Mouse (Mus musculus) hindbrain, embryonic 10.5 days (tissue): ENCODE measurements at regions not wholly inside any gene's neighbourhood (a gene's known extent, or its start where the extent isn't known, plus 50 kb on each side); places are given as distances from the start of the nearest gene placed in this dataset.

ENCODE experiments used
- DNase-seq: peaks from one replicate; pipeline ENCODE4 v3.0.0-alpha.2; 2017; ENCODE audit warnings: low spot score
- H3K27ac ChIP-seq: fragments of 300-500 bp; sonication (generic); 2 replicates; pipeline ENCODE4 v1.5.1; 2016; ENCODE audit warnings: mild to moderate bottlenecking, moderate library complexity
- H3K27me3 ChIP-seq: fragments of 300-500 bp; sonication (generic); 2 replicates; pipeline ENCODE4 v1.6.1; 2016; ENCODE audit warnings: mild to moderate bottlenecking; ENCODE audit not compliant: poor library complexity, insufficient read depth, severe bottlenecking
- H3K36me3 ChIP-seq: fragments of 300-500 bp; sonication (generic); 2 replicates; pipeline ENCODE4 v1.6.1; 2016; ENCODE audit warnings: mild to moderate bottlenecking, moderate library complexity
- H3K4me1 ChIP-seq: fragments of 300-500 bp; sonication (generic); replicated peaks from 2 replicates; pipeline ENCODE4 v1.6.1; 2016; ENCODE audit warnings: mild to moderate bottlenecking
- H3K4me3 ChIP-seq: fragments of 300-500 bp; sonication (generic); 2 replicates; pipeline ENCODE4 v1.5.1; 2016; ENCODE audit warnings: mild to moderate bottlenecking, moderate library complexity
- H3K9me3 ChIP-seq: fragments of 300-500 bp; sonication (generic); 2 replicates; pipeline ENCODE4 v1.6.1; 2016; ENCODE audit warnings: mild to moderate bottlenecking, moderate library complexity
- WGBS: fragments of 180-500 bp; shearing (Covaris S2); methylation state at CpG from one replicate; pipeline ENCODE4 v1.1.7; 2016; 5-methylcytosine and 5-hydroxymethylcytosine counted together

- Histone ChIP-seq H3K27me3 (no peaks in the 10 kb centered on the region), H3K9me3 (no peaks in the 10 kb centered on the region), H3K36me3 (no peaks in the 10 kb centered on the region), H3K4me3 (no peak overlapping the region), H3K4me1 (no peaks in the 10 kb centered on the region), H3K27ac (no peak overlapping the region)
- no peak for DNase-seq
- WGBS, result 90% methylated on average over 1 of the region's 1 CpGs
These were observed 133.0 kb downstream of the Prr30 start for GRCm38 (mm10) chr14:101067082-101067481.

GRCm38 (mm10) chr14:101056874-101057273, 143.3 kb downstream of the Prr30 start:
- Histone ChIP-seq H3K27ac (no peak overlapping the region), H3K4me3 (no peak overlapping the region), H3K4me1 (no peaks in the 10 kb centered on the region), H3K36me3 (no peaks in the 10 kb centered on the region), H3K27me3 (no peaks in the 10 kb centered on the region), H3K9me3 (no peaks in the 10 kb centered on the region)
- no peak for DNase-seq
- 88% methylated on average over 2 of the region's 2 CpGs for WGBS

- Histone ChIP-seq H3K36me3 (no peaks in the 10 kb centered on the region), H3K4me3 (no peak overlapping the region), H3K27ac (no peak overlapping the region), H3K4me1 (no peaks in the 10 kb centered on the region), H3K9me3 (no peaks in the 10 kb centered on the region), H3K27me3 (no peaks in the 10 kb centered on the region)
- WGBS, result 45% methylated on average over 3 of the region's 3 CpGs
- peak; percentile 3 for DNase-seq
These were observed 144.2 kb downstream of the Prr30 start for GRCm38 (mm10) chr14:101055915-101056314.

- H3K4me3 ChIP-seq, result no peak overlapping the region
- 88% methylated on average over 4 of the region's 4 CpGs for WGBS
- no peak overlapping the region for H3K27ac ChIP-seq
- no peaks in the 10 kb centered on the region for H3K4me1 ChIP-seq
- no peak for DNase-seq
- H3K36me3 ChIP-seq, result no peaks in the 10 kb centered on the region
- H3K9me3 ChIP-seq, result no peaks in the 10 kb centered on the region
- H3K27me3 ChIP-seq, result no peaks in the 10 kb centered on the region
These were observed 145.3 kb downstream of the Prr30 start for GRCm38 (mm10) chr14:101054786-101055185.

- H3K27ac ChIP-seq, result no peak overlapping the region
- no peaks in the 10 kb centered on the region for H3K4me1 ChIP-seq
- 72% methylated on average over 2 of the region's 2 CpGs for WGBS
- DNase-seq, result no peak
- H3K27me3 ChIP-seq, result no peaks in the 10 kb centered on the region
- H3K9me3 ChIP-seq, result no peaks in the 10 kb centered on the region
- no peak overlapping the region for H3K4me3 ChIP-seq
- no peaks in the 10 kb centered on the region for H3K36me3 ChIP-seq
These were observed 147.4 kb downstream of the Prr30 start for GRCm38 (mm10) chr14:101052760-101053159.

- WGBS, result 89% methylated on average over 2 of the region's 2 CpGs
These were observed 149.9 kb downstream of the Prr30 start for GRCm38 (mm10) chr14:101050212-101050611.

GRCm38 (mm10) chr14:101049664-101050203, 150.4 kb downstream of the Prr30 start:
- Histone ChIP-seq H3K27ac (no peak overlapping the region), H3K4me1 (no peaks in the 10 kb centered on the region), H3K4me3 (no peak overlapping the region), H3K36me3 (no peaks in the 10 kb centered on the region), H3K27me3 (no peaks in the 10 kb centered on the region), H3K9me3 (no peaks in the 10 kb centered on the region)
- DNase-seq, result no peak
- 90% methylated on average over 4 of the region's 4 CpGs for WGBS

More at GRCm38 (mm10) chr14:101050212-101050611, 149.9 kb downstream of the Prr30 start:
- no peak overlapping the region for H3K4me3 ChIP-seq
- no peak for DNase-seq
- no peaks in the 10 kb centered on the region for H3K4me1 ChIP-seq
- H3K27me3 ChIP-seq, result no peaks in the 10 kb centered on the region
- H3K27ac ChIP-seq, result no peak overlapping the region
- no peaks in the 10 kb centered on the region for H3K9me3 ChIP-seq
- H3K36me3 ChIP-seq, result no peaks in the 10 kb centered on the region

GRCm38 (mm10) chr14:101043494-101043893, 156.6 kb downstream of the Prr30 start:
- H3K4me1 ChIP-seq, result no peaks in the 10 kb centered on the region

GRCm38 (mm10) chr14:101001070-101001469, 199.1 kb downstream of the Prr30 start:
- no peak overlapping the region for H3K4me3 ChIP-seq
- no peak overlapping the region for H3K27ac ChIP-seq
- H3K9me3 ChIP-seq, result no peaks in the 10 kb centered on the region
- WGBS, result 69% methylated on average over 1 of the region's 1 CpGs
- no peak for DNase-seq
- no peaks in the 10 kb centered on the region for H3K27me3 ChIP-seq
- H3K4me1 ChIP-seq, result no peaks in the 10 kb centered on the region
- H3K36me3 ChIP-seq, result no peaks in the 10 kb centered on the region

More at GRCm38 (mm10) chr14:101043494-101043893, 156.6 kb downstream of the Prr30 start:
- Histone ChIP-seq H3K9me3 (no peaks in the 10 kb centered on the region), H3K27ac (no peak overlapping the region), H3K36me3 (no peaks in the 10 kb centered on the region), H3K4me3 (no peak overlapping the region), H3K27me3 (no peaks in the 10 kb centered on the region)
- DNase-seq, result no peak
- WGBS, result 80% methylated on average over 4 of the region's 4 CpGs

GRCm38 (mm10) chr14:100980754-100981153, 219.4 kb downstream of the Prr30 start:
- DNase-seq, result no peak
- WGBS, result 95% methylated on average over 5 of the region's 5 CpGs
- no peaks in the 10 kb centered on the region for H3K9me3 ChIP-seq
- H3K4me3 ChIP-seq, result no peak overlapping the region
- H3K27me3 ChIP-seq, result no peaks in the 10 kb centered on the region
- no peak overlapping the region for H3K27ac ChIP-seq
- no peaks in the 10 kb centered on the region for H3K4me1 ChIP-seq
- no peaks in the 10 kb centered on the region for H3K36me3 ChIP-seq

- no peaks in the 10 kb centered on the region for H3K4me1 ChIP-seq
- DNase-seq, result no peak
- 91% methylated on average over 2 of the region's 2 CpGs for WGBS
- H3K36me3 ChIP-seq, result no peaks in the 10 kb centered on the region
- H3K27ac ChIP-seq, result no peak overlapping the region
- no peaks in the 10 kb centered on the region for H3K9me3 ChIP-seq
- H3K27me3 ChIP-seq, result no peaks in the 10 kb centered on the region
- no peak overlapping the region for H3K4me3 ChIP-seq
These were observed 221.6 kb downstream of the Prr30 start for GRCm38 (mm10) chr14:100978515-100978914.

- Histone ChIP-seq H3K36me3 (no peaks in the 10 kb centered on the region), H3K4me3 (no peak overlapping the region), H3K9me3 (no peaks in the 10 kb centered on the region), H3K4me1 (no peaks in the 10 kb centered on the region), H3K27me3 (no peaks in the 10 kb centered on the region), H3K27ac (no peak overlapping the region)
- 83% methylated on average over 2 of the region's 2 CpGs for WGBS
- no peak for DNase-seq
These were observed 229.2 kb downstream of the Prr30 start for GRCm38 (mm10) chr14:100970970-100971369.

GRCm38 (mm10) chr14:100960198-100960597, 239.9 kb downstream of the Prr30 start:
- Histone ChIP-seq H3K36me3 (no peaks in the 10 kb centered on the region), H3K9me3 (no peaks in the 10 kb centered on the region), H3K27me3 (no peaks in the 10 kb centered on the region), H3K4me1 (no peaks in the 10 kb centered on the region), H3K27ac (no peak overlapping the region), H3K4me3 (no peak overlapping the region)
- DNase-seq, result no peak

- DNase-seq, result no peak
- WGBS, result 88% methylated on average over 1 of the region's 1 CpGs
- Histone ChIP-seq H3K36me3 (no peaks in the 10 kb centered on the region), H3K27ac (no peak overlapping the region), H3K4me3 (no peak overlapping the region), H3K9me3 (peaks cover 4% of the 10 kb centered on the region; the same call in 1 of the 2 replicates), H3K4me1 (no peaks in the 10 kb centered on the region), H3K27me3 (no peaks in the 10 kb centered on the region)
These were observed 244.2 kb downstream of the Prr30 start for GRCm38 (mm10) chr14:100955806-100956436.
